Mouse (Mus musculus) large intestine, adult 2 months (tissue): ENCODE results near the gene Arl4d. TPM values are rescaled to one million over a fixed set of nuclear protein-coding genes. Genes with fewer than 3 reads are reported as not detected.
A peak's percentile ranks its signal among the peaks of the same experiment; 100 is the strongest.
"Not testable (repeated sequence)": the region's sequence is repeated elsewhere in the genome, so short reads cannot be mapped to it uniquely, and the experiment has no call there.

Experiments used
- DNase-seq: peaks from one replicate; pipeline ENCODE4 v3.0.0-alpha.2; 2012; ENCODE audit warnings: low read depth, low spot score
- WGBS: fragments of 180-500 bp; shearing (Covaris S2); methylation state at CpG from one replicate; pipeline ENCODE4 v1.1.7; 2018; 5-methylcytosine and 5-hydroxymethylcytosine counted together
- polyA plus RNA-seq: library from polyadenylated mRNA; depleted of rRNA; stranded (reverse); fragments of >200 nt; gene quantifications from 2 replicates; pipeline ENCODE4 v1.2.3, GENCODE M21; 2012

Gene Arl4d
- polyA plus RNA-seq, 1 experiment: 26.3 TPM

DNA sequence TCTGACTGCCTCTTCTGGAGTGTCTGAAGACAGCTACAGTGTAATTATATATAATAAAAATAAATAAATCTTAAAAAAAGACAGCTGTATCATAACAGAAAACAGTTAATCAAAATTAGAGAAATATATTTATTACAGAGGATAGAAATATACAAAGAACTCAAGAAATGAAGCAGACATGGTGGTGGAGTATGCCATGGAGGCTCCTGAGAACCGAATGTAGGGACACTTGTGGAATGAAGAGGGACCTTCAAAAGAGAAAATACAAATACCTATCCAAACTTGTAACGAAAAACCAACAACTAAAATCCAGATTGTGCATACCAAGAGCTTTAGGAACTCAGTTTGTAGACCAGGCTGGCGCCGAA is 20.3 kb upstream of the Arl4d start:
- WGBS: 1% methylated on average over 4 of the region's 4 CpGs
- DNase-seq: not testable (repeated sequence)

DNA sequence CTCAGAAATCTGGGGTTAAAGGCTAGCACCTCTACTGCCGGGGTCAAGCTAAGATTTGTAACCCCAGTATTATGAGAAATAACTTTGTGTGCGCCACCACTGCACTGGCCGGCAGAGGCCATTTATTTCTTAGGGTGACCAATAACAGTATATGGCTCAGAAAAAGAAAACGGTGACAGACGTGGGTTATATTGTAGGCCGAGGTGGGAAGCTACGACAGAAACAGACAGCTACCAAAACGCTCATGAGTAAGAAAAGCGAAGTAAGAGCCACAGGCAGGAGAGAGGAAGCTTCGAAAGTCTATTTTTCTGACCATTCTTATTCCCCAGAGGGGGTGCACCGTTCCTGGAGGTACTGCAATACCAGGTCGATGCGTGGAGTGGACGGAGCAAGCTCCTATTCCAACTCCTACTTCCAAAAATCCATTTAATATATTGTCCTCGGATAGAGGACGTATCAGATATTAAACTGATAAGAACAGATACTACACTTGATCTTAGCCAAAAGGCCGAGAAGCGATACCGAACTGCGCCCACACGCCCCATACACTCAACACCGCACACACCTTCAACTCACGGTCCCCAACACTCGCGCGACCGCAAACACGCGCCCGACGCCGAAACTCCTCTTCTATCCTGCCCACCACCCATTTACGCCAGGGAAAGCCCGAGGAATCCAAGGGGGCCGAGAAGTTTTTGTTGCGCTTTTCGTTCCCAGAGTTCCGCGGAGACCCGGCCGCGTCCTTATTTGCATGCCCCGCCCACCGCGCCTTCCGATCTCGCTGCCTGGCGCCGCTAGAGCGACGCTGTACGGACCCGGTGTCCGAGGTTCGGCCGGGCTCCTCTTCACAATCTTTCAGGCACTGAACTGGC is 19.7 kb upstream of the Arl4d start:
- DNase-seq: not testable (repeated sequence)
- under 1% methylated on average over 45 of the region's 56 CpGs for WGBS

DNA sequence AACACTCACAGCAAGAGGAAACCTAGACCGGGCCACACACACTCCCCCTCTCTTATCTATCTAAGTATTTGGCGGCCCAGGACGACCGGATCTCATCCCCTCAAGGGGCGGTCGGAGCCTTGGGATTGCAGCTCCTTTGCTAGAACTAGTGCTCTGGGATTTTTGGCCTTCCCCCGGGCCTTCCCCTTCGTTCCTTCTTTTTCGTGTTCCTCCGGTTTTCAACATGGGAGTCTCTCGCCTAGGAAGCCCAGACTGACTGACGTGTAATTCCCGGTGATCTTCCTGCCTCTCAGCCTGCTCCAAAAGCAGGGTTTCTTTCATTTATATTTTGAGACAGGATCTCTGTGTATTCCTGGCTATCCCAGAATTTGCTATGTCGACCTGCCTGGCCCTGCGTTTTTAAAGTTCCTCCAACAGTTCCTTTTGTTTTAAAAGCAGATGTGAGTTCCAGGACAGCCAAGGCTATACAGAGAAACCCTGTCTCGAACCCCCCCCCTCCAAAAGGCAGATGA is 19.0 kb upstream of the Arl4d start:
- 9% methylated on average over 16 of the region's 16 CpGs for WGBS
- DNase-seq: not testable (repeated sequence)

DNA sequence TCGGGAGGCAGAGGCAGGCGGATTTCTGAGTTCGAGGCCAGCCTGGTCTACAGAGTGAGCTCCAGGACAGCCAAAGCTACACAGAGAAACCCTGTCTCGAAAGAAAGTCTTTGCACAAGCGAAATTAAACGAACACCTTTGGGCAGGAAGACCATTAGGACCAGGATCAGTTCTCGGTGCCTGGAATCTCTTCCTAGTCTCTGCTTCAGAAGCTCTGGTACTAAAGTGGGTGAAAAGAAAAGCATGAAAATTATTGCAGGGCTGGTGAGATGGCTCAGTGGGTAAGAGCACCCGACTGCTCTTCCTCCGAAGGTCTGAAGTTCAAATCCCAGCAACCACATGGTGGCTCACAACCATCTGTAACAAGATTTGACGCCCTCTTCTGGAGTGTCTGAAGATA is 18.2 kb upstream of the Arl4d start:
- DNase-seq: not testable (repeated sequence)
- 92% methylated on average over 10 of the region's 10 CpGs for WGBS

DNA sequence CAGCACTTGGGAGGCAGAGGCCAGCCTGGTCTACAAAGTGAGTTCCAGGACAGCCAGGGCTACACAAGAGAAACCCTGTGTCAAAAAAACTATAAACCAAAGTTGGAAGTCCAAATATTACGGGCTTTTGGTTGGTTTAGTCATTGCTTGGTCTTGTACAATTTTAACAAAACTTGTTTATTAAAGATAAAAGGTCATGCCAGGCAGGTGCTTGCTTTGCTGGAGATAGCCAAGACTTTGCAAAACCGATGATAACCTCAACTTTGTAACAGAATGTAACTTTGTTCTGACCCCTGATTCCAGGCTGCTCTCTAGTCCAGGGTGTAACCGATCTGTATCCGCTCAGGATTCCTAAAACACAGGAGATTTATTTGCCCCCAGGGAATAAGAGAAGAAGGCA is 9.0 kb upstream of the Arl4d start:
- WGBS: 84% methylated on average over 4 of the region's 4 CpGs
- no peak for DNase-seq

DNA sequence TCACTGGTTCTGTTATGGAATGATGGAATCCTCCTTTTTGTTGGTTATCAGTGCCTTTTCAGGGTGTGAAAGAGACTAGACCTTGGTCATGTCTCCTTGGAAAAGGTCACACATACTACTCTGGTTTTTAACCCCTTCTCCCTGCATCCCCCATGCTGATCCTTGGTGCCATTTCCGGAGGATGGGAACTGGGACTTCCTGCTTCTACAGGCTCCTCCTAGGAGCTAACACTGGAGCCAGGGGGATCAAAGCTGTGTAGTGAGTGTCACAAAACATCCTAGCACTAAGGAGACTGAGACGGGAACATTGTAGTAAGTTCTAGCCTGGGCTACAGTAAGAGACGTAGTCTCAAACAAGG is 7.8 kb upstream of the Arl4d start:
- DNase-seq: no peak
- WGBS: 5% methylated on average over 3 of the region's 3 CpGs

DNA sequence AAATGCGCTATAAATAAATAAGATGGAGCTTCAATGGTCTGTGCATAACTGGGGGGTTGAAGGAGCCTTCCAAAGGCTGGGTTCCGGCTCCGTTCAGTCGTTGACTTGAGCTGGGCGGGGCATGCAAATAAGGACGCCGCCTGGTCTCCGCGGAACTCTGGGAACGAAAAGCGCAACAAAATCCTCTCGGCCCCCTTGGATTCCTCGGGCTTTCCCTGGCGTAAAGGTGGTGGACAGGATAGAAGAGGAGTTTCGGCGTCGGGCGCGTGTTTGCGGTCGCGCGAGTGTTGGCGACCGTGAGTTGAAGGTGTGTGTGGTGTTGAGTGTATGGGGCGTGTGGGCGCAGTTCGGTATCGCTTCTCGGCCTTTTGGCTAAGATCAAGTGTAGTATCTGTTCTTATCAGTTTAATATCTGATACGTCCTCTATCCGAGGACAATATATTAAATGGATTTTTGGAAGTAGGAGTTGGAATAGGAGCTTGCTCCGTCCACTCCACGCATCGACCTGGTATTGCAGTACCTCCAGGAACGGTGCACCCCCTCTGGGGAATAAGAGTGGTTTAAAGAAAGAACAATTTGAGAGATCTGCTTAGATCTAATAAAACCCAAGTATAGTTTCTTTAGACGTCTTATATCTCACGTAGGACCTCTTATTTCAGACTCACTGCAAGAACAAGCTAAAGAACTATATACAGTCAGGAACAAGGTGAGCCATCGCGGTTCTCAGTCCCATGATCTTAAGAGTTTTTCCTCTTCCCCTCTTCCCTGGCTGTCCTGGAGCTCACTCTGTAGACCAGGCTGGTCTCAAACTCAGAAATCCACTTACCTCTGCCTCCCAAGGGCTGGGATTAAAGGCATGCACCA is 7.2 kb upstream of the Arl4d start:
- under 1% methylated on average over 38 of the region's 40 CpGs for WGBS
- peak; percentile 59 for DNase-seq

DNA sequence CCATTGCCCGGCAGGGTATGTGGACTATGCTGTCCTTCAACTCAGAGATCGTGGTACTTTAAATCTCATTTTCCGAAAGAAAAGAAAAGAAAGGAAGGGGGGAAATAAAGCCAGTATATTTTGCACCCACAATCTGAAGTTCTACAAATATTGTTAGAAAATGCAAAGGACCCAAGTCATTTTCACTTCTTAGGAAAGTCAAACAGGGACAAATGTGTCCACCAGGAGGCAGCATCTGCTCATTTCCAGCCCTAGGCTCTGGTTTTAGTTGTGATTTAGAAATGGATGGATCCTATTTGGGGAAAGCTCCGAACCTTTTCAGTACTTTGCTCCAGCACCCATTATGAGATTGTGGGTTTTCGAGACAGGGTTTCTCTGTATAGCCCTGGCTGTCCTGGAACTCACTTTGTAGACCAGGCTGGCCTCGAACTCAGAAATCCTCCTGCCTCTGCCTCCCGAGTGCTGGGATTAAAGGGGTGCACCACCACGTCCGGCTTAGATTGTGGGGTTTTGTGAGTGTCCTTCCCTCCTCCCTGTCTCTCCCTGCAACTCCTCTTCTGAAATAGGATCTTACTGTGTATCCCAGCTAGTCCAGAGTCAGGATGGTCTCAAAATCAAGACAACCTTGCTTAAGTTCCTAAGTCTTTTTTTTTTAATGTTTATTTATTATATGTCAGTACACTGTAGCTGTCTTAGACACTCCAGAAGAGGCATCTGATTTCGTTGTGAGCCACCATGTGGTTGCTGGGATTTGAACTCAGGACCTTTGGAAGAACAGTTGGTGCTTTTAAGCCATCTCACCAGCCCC is 6.4 kb upstream of the Arl4d start:
- 27% methylated on average over 10 of the region's 10 CpGs for WGBS
- DNase-seq: peak; percentile 48

DNA sequence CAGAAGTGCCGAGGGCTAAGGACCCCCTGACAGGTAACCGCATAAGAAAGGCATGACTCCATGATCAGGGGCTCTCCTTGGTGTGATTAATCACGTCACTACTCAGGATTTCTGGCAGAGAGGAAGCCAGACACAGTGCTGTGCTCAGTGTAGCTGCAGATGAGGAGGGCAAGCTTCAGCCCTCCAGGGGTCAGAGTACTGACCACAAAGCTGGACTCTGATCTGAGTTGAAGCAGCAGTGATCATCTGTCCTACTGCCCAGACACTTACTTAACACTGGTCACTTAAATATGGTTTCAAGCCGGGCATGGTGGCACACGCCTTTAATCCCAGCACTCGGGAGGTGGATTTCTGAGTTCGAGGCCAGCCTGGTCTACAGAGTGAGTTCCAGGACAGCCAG is 4.2 kb upstream of the Arl4d start:
- DNase-seq: no peak
- 78% methylated on average over 7 of the region's 7 CpGs for WGBS

DNA sequence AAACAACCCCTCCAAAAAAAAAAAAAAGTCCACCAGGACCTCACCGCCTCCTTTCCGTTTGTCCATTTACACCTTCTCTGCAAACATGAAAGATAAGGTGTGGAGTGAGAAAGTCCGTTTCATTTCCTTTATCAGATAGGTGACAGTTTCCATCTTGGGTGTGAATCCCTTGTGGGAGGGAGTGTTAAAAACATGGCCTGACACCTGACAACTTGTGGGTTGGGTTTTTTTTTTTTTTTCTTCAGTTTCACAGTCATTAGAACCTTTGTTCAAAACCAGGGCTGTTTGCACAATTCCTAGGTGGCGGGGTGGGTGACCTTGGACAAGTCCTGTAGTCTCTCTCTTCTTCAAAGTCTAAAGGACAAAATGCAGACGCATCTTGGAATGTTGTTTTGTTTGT is 3.6 kb upstream of the Arl4d start:
- WGBS: 32% methylated on average over 5 of the region's 5 CpGs
- DNase-seq: no peak

DNA sequence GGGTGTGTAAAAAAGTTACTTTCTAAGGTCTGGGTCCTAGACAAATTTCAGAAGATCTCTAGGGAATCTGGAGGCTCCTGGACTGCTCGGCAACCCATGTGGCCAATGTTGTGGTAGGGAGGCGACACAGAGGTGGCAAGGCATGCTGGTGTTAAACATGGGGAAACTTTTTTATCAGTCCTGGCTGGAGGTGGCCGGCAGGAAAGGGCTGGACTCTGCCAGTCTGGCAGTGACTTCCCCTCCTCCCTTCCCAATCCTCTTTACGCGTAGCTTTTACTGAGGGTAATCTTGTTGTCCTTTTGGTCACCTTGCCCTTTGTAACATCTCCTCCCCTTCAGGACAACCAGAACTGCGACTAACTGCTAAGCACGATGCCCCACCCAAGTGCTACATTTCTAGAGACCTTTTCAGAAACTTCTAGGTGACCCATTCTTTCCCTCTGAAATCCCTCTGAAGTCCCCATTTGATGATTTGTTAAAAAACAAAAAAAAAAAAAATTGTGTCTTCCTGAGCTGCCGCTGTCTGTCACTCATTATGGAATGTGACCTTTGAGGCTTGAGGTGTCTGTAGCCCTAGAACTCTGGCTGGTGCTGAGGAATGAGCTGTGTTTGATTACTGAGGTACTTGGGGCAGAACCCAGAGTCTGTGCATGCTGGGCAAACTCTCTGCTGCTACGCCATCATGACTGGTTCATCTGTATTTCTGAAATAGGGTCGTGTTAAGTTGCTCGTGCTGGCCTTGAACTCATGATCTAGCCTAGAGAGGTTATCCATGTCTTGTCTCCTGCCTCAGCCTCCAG is 1.9 kb upstream of the Arl4d start:
- 57% methylated on average over 11 of the region's 11 CpGs for WGBS

DNA sequence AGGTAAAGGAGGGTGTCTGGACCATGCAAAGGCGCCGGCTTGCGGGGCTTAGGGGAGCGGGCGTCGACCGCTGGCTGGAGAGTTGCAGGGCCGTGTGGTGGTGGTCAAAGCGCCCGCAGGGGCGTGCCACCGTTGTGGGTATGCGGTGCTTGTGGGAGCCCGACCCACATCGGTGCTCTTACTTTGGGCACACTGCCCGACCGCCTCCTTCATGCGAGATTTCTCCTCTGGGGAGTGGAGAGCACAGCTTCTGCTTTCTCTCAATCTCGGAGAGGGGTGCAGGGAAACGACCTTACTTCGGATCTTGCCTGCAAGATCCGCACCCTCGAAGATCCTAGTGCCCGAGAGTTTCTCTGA is 273 bp downstream of the Arl4d start:
- 1% methylated on average over 24 of the region's 24 CpGs for WGBS
- DNase-seq: no peak

More for the DNA sequence above, 1.9 kb upstream of the Arl4d start:
- DNase-seq: no peak

DNA sequence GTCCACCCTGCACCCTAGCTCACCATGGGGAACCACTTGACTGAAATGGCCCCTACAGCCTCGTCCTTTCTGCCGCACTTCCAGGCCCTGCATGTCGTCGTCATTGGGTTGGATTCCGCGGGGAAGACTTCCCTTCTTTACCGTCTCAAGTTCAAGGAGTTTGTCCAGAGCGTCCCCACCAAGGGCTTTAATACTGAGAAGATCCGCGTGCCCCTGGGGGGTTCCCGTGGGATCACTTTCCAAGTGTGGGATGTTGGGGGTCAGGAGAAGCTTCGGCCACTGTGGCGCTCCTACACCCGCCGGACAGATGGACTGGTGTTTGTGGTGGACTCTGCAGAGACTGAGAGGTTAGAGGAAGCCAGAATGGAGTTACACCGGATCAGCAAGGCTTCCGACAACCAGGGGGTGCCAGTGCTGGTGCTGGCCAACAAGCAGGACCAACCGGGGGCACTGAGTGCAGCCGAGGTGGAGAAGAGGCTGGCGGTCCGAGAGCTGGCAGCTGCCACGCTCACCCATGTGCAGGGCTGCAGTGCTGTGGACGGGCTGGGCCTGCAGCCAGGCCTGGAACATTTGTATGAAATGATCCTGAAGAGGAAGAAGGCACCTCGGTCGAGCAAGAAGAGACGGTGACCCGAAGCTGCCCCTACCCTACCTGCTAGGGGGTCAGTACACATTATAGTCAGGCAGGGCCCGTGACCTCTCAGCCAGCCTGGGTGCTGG is 1.4 kb downstream of the Arl4d start:
- 78% methylated on average over 28 of the region's 28 CpGs for WGBS
- DNase-seq: no peak

DNA sequence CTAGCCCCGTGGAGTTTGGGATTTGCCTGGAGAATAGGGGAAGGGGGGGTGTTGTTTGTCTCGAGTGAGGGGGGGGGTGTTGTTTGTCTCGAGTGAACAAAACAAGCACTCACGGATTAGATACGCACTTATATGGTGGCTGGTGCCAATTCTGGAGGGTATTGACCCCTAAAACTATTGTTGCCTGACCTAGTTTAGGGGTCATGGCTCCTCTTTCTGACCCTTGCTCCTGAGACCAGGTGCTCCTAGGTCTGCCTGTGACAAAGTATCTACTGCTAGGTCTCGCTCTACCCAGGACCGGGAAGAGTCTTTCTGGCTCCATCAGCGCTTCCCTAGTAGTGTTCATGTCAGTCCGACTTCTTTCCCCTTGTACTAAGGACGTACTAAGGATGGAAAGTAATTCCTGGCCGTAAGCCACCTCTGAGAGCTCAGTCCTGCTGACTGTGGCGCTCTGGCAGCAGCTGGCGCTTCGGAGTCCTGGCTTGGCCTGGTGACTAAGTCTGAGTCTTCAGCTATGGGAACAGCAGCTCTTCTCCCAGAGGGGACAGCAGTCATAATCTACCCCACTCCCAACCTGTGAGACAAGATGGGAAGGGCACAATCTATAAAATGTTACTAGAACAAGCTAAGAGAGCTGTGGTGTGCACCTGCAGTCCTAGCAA is 2.7 kb downstream of the Arl4d start:
- 66% methylated on average over 14 of the region's 14 CpGs for WGBS
- no peak for DNase-seq

DNA sequence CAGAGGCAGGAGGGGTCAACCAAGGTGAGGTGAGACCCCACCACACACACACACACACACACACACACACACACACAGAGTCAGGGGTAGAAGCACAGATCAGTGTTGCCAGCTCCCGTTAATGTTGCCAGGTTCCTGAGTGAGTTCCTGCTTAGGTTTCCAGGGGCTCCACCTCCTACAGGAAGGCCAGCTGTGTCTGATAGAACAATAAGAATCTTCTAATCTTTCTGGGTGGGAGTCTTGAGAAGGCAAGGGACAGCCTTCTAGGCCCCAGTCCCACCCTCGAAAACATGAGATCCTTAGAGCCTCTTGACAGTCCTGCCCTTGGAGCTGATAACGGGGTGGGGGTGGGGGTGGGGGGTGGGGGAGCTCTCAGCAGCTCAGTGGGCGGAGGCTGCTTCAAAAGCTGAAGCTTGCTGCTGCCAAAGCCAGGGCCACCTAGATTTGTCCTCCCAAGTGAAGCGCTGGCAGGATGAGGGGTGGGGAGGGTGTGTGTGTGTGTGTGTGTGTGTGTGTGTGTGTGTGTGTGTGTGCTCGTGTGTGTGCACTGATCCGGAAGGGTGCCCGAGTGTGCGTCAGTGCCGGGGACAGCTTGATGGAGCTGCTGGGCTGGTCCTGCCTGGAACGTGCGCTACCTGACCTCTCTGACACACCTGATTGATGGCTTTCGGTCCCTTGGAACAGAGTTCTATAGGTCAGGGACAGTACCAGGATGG is 3.4 kb downstream of the Arl4d start:
- DNase-seq: no peak
- 44% methylated on average over 13 of the region's 13 CpGs for WGBS

DNA sequence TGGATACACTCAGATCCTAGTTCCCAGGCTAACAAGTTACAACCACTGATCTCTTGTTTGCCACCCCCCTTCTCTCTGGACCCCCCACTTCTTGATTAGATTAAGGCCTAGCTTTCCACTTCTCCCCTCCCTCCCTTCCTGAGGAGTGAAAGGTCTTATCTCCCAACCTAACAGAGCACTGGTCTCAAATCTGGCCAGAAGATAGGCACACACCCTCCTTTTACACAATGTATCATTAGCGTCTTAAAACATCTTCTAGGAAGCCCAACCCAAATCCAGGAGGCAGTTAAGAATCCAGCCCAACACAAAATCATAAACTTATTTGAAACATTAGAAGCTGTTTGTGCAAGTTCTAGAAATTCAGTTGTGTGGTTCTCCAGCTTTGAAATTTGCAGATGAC is 5.0 kb downstream of the Arl4d start:
- DNase-seq: no peak
- 49% methylated on average over 1 of the region's 1 CpGs for WGBS

DNA sequence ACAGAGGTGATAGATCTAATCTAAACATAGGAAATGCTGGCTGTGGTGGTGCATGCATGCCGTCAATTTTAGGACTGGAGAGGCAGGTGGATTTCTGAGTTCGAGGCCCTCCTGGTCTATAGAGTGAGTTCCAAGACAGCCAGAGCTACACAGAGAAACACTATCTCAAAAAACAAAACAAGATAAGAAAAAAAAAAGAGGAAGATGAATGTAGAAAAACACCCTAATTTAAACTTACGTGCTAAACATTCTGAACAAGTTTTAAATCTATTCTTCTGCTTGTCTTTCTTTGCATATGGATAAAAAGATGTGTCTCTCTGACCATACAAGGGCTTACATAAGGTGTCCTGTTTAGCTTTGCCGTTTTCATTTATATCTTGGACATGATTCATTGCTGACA is 5.9 kb downstream of the Arl4d start:
- WGBS: 83% methylated on average over 4 of the region's 4 CpGs
- no peak for DNase-seq
